Mouse (Mus musculus) thymus, postnatal 4 days (tissue): ENCODE measurements around the gene Zswim4.

ENCODE experiments used
- DNase-seq: peaks from one replicate; pipeline ENCODE4 v3.0.0; 2021

The Zswim4 gene

GRCm38 (mm10) chr8:84200126-84200555 is 36.7 kb downstream of the Zswim4 start:
- peak; percentile 45 for DNase-seq

- DNase-seq: peak; percentile 46
Observed at GRCm38 (mm10) chr8:84199348-84200125, 37.3 kb downstream of the Zswim4 start.

- peak; percentile 34 for DNase-seq
Observed at GRCm38 (mm10) chr8:84198871-84199270, 38.0 kb downstream of the Zswim4 start.

- DNase-seq: peak; percentile 93
Observed at GRCm38 (mm10) chr8:84197922-84198774, 38.7 kb downstream of the Zswim4 start.

GRCm38 (mm10) chr8:84197141-84197921 is 39.5 kb downstream of the Zswim4 start:
- DNase-seq: peak; percentile 86

GRCm38 (mm10) chr8:84194224-84194743 is 42.6 kb downstream of the Zswim4 start:
- no peak for DNase-seq

GRCm38 (mm10) chr8:84193566-84193965 is 43.3 kb downstream of the Zswim4 start:
- peak; percentile 47 for DNase-seq

GRCm38 (mm10) chr8:84193161-84193560 is 43.7 kb downstream of the Zswim4 start:
- DNase-seq: no peak

GRCm38 (mm10) chr8:84192555-84192954 is 44.3 kb downstream of the Zswim4 start:
- peak; percentile 74 for DNase-seq

GRCm38 (mm10) chr8:84192023-84192422 is 44.8 kb downstream of the Zswim4 start:
- no peak for DNase-seq

- peak; percentile 47 for DNase-seq
Observed at GRCm38 (mm10) chr8:84190191-84190867, 46.5 kb downstream of the Zswim4 start.

- DNase-seq: no peak
Observed at GRCm38 (mm10) chr8:84189603-84190002, 47.3 kb downstream of the Zswim4 start.

GRCm38 (mm10) chr8:84188671-84189070 is 48.2 kb downstream of the Zswim4 start:
- no peak for DNase-seq

- peak; percentile 88 for DNase-seq
Observed at GRCm38 (mm10) chr8:84187065-84187755, 49.6 kb downstream of the Zswim4 start.

- DNase-seq: peak; percentile 79
Observed at GRCm38 (mm10) chr8:84186547-84186946, 50.3 kb downstream of the Zswim4 start.

GRCm38 (mm10) chr8:84185117-84185516 is 51.7 kb downstream of the Zswim4 start, which contains the start of gene Nanos3:
TSS of gene Nanos3 (minus strand) at chr8:84185217.
- DNase-seq: no peak

GRCm38 (mm10) chr8:84184085-84185043 is 52.5 kb downstream of the Zswim4 start:
- peak; percentile 34 for DNase-seq

GRCm38 (mm10) chr8:84183261-84184084 is 53.4 kb downstream of the Zswim4 start:
- peak; percentile 83 for DNase-seq

GRCm38 (mm10) chr8:84182833-84183232 is 54.0 kb downstream of the Zswim4 start:
- DNase-seq: no peak
